In the genomic region with DNA sequence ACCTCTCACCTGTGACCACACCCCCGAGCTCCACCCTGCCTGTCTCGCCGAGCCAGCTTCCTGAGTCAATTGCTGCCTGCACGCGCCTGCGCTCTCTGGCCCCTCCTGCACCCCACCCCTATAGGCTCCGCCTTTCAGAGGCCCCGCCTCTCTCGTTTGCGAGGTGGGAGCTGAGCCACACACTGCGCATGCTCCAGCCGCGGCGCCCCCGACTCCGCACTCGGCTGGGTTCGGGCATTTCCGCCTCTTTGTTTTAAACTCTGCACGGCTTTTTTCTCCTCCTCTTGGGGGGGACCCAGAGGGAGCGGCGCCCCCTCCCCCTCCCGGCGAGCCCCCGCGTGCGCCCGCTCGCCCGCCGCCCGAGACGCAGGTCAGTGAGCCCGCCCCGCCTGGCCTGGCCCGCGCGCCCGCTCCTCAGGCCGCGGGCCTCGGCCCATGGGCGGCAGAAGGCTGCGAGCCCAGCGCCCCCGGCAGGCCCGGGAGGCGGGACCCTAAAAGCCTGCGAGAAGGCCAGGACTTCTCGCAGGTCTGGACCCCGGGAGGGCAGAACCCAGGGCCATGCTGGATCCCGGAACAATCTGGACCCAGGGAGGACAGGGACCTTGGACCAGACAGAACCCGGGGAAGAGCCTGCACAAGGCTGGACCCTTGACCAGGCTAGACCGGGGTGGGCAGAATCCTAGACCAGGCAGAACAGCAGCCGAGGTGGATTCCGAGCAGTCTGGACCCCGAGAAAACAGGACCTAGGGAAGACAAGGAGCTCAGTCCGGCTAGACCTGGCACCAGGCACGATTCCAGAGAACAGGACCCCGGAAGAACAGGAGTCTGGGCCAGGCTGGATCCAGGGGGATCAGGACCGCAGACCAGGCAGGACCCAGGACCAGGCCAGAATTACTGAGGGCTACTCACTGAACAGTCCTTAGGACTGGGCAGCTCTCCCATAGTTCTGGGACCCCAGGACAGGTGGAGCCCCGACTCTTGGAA, we compare ENCODE assay signal across 7 mouse cellular contexts. TPM values are rescaled to one million over a fixed set of nuclear protein-coding genes. Genes with fewer than 3 reads are reported as not detected.
A peak's percentile ranks its signal among the peaks of the same experiment; 100 is the strongest.
DNase-seq lines count a peak whose midpoint lies in the region; ATAC-seq and TF ChIP-seq lines count a peak whose summit lies in the region.

TSS of gene Pcgf3 (plus strand) at position 151 of the 984 bp plus-strand sequence.

- peak; percentile 98 for DNase-seq in adrenal gland, postnatal 25 days
- peak; percentile 98 to 99 for DNase-seq in heart, adult 2 months
- DNase-seq in kidney, adult 8-10 months = peak; percentile 99
- DNase-seq in spleen, postnatal 10 days (ENCODE audit: low spot score in 2 of 2) = peak; percentile 97 to 98

- H3K79me2 ChIP-seq in heart, adult 2 months (replicated peaks; ENCODE audit: control insufficient read depth, insufficient read depth, low read length) = peaks cover 4% of the 10 kb centered on the region; the same call in 1 of the 2 replicates

- H3K4me2 ChIP-seq in embryonic facial prominence, embryonic 12.5 days (replicated peaks) = peak within 1 kb of the TSS; percentile 96
- peak within 1 kb of the TSS; percentile 100 for H3K4me2 ChIP-seq in limb, embryonic 13.5 days (replicated peaks)
- H3K4me2 ChIP-seq in midbrain, embryonic 16.5 days (ENCODE audit: low read length) = peak within 1 kb of the TSS; percentile 100

- peak within 1 kb of the TSS; percentile 80 for H3K27ac ChIP-seq in embryonic facial prominence, embryonic 12.5 days
- H3K27ac ChIP-seq in heart, adult 2 months = peak within 1 kb of the TSS; percentile 91
- H3K27ac ChIP-seq in limb, embryonic 13.5 days = peak within 1 kb of the TSS; percentile 77
- H3K27ac ChIP-seq in midbrain, embryonic 16.5 days (ENCODE audit: low read length) = peak within 1 kb of the TSS; percentile 87

- intact Hi-C loops in heart, adult 2 months (cut with DNase I) = loop anchor here (1.0 to 10.0 kb wide), 3 partner anchors 27 to 557 kb away; partner anchors contain the start of genes Atp5k, Dr1 and Rpl5

- TF ChIP-seq CTCF in heart, adult 2 months (IDR thresholded peaks at IDR 0.05) = no peak

- WGBS in embryonic facial prominence, embryonic 12.5 days = under 1% methylated on average over 61 of the region's 62 CpGs
- 1% methylated on average over 62 of the region's 62 CpGs for WGBS in heart, adult 2 months
- WGBS in limb, embryonic 13.5 days = under 1% methylated on average over 51 of the region's 62 CpGs
- under 1% methylated on average over 62 of the region's 62 CpGs for WGBS in midbrain, embryonic 16.5 days

- H3K36me3 ChIP-seq in embryonic facial prominence, embryonic 12.5 days = no peaks in the 10 kb centered on the region
- H3K36me3 ChIP-seq in heart, adult 2 months (ENCODE audit: control insufficient read depth, insufficient read depth, low read length) = peaks cover 17% of the 10 kb centered on the region
- H3K36me3 ChIP-seq in limb, embryonic 13.5 days = peaks cover 4% of the 10 kb centered on the region; the same call in 1 of the 2 replicates
- H3K36me3 ChIP-seq in midbrain, embryonic 16.5 days (ENCODE audit: control insufficient read depth, insufficient read depth, low read length) = no peaks in the 10 kb centered on the region

- peak within 1 kb of the TSS; percentile 89 for H3K4me3 ChIP-seq in embryonic facial prominence, embryonic 12.5 days
- peak within 1 kb of the TSS; percentile 83 for H3K4me3 ChIP-seq in heart, adult 2 months
- peak within 1 kb of the TSS; percentile 96 for H3K4me3 ChIP-seq in limb, embryonic 13.5 days
- H3K4me3 ChIP-seq in midbrain, embryonic 16.5 days (ENCODE audit: low read depth, low read length) = peak within 1 kb of the TSS; percentile 97

- peak; percentile 96 for ATAC-seq in embryonic facial prominence, embryonic 12.5 days (ENCODE audit: insufficient number of reproducible peaks, insufficient read depth, low FRiP score, low TSS enrichment)
- peak; percentile 98 for ATAC-seq in limb, embryonic 13.5 days (ENCODE audit: low FRiP score, low read depth)
- ATAC-seq in midbrain, embryonic 16.5 days = peak; percentile 94

- peak; percentile 50; the same call in 1 of the 2 replicates for TF ChIP-seq EP300 in heart, adult 2 months (IDR thresholded peaks at IDR 0.05; ENCODE audit: insufficient read depth, low read depth, low read length)

- peak within 1 kb of the TSS; percentile 99 for H3K9ac ChIP-seq in embryonic facial prominence, embryonic 12.5 days
- H3K9ac ChIP-seq in heart, adult 2 months (ENCODE audit: low read depth, low read length) = peak within 1 kb of the TSS; percentile 91
- peak within 1 kb of the TSS; percentile 99 for H3K9ac ChIP-seq in limb, embryonic 13.5 days
- H3K9ac ChIP-seq in midbrain, embryonic 16.5 days (ENCODE audit: low read depth, low read length) = peak within 1 kb of the TSS; percentile 100

- TF ChIP-seq POLR2A in heart, adult 2 months (IDR thresholded peaks at IDR 0.05; ENCODE audit: insufficient read depth, low read depth, low read length) = peak; percentile 77

- 0 out of 2 replicates have a peak, but pooled peaks cover 3% of the 10 kb centered on the region for H3K27me3 ChIP-seq in embryonic facial prominence, embryonic 12.5 days
- H3K27me3 ChIP-seq in heart, adult 2 months (ENCODE audit: control insufficient read depth, insufficient read depth, low read length) = no peaks in the 10 kb centered on the region
- H3K27me3 ChIP-seq in limb, embryonic 13.5 days = peaks cover 22% of the 10 kb centered on the region; the same call in 1 of the 2 replicates
- H3K27me3 ChIP-seq in midbrain, embryonic 16.5 days (ENCODE audit: control insufficient read depth, insufficient read depth, low read depth, low read length) = peaks cover 10% of the 10 kb centered on the region; the same call in 1 of the 2 replicates

- peaks cover 24% of the 10 kb centered on the region for H3K4me1 ChIP-seq in embryonic facial prominence, embryonic 12.5 days
- peaks cover 21% of the 10 kb centered on the region for H3K4me1 ChIP-seq in heart, adult 2 months (ENCODE audit: control insufficient read depth, insufficient read depth, low read length)
- H3K4me1 ChIP-seq in limb, embryonic 13.5 days = peaks cover 34% of the 10 kb centered on the region
- H3K4me1 ChIP-seq in midbrain, embryonic 16.5 days (ENCODE audit: control insufficient read depth, insufficient read depth, low read length) = peaks cover 37% of the 10 kb centered on the region

- no peaks in the 10 kb centered on the region for H3K9me3 ChIP-seq in embryonic facial prominence, embryonic 12.5 days
- H3K9me3 ChIP-seq in limb, embryonic 13.5 days = no peaks in the 10 kb centered on the region
- no peaks in the 10 kb centered on the region for H3K9me3 ChIP-seq in midbrain, embryonic 16.5 days (replicated peaks; ENCODE audit: control insufficient read depth, low read length, poor library complexity, severe bottlenecking)

RNA-seq across cellular contexts. Expression of gene Pcgf3, which starts in this region (rescaled TPM):
- total RNA-seq in adrenal gland, postnatal 25 days (2021) = 40.3 and 55.4 TPM in 2 replicates
- polyA plus RNA-seq in embryonic facial prominence, embryonic 12.5 days (2016; fragmentation: Nextera tagmentation; extraction: Ambion mirVana) = 30.6 and 34.7 TPM in 2 replicates
- 10 to 100 TPM; 31.2 to 32.7 TPM for total RNA-seq in heart, adult 2 months (2021)
- polyA plus RNA-seq in heart, adult 2 months (2012; rRNA removed) = 7.5 and 14.8 TPM in 2 replicates
- polyA plus RNA-seq in limb, embryonic 13.5 days (2015; fragmentation: Nextera tagmentation; extraction: Ambion mirVana) = 23.3 and 26.4 TPM in 2 replicates
- polyA plus RNA-seq in midbrain, embryonic 16.5 days (2015; fragmentation: Nextera tagmentation; extraction: Ambion mirVana) = 25.7 and 27.5 TPM in 2 replicates

Comparison
In these comparisons a context has a peak if more than half of its experiments do, and no peak if none do; other contexts are left out.
1. Peak in every context shown above with its lines: DNase-seq, ATAC-seq, H3K4me3 ChIP-seq and H3K27ac ChIP-seq.